Mouse (Mus musculus): ENCODE measurements around the gene Gabarap.
A peak's percentile ranks its signal among the peaks of the same experiment; 100 is the strongest.

GRCm38 (mm10) chr11:70000396-70000898, 9.5 kb downstream of the Gabarap start, which contains the start of gene Dvl2:
- TF ChIP-seq EP300 (IDR thresholded peaks at IDR 0.05; ENCODE audit: low read depth in 1 of 2, low read length in 2 of 2) (peak in 1 of 2 experiments; percentile 64; a peak in 2 of 4 replicates), ZKSCAN1 (IDR thresholded peaks at IDR 0.05; ENCODE audit: low read depth, low read length) (no peak), ETS1 (IDR thresholded peaks at IDR 0.05; ENCODE audit: low read depth, low read length) (peak; percentile 79), CTCF (IDR thresholded peaks at IDR 0.05 in 2 of 3, conservative IDR thresholded peaks at IDR 0.05 in 1 of 3; ENCODE audit: control insufficient read depth in 1 of 3, insufficient read depth in 1 of 3, low read depth in 2 of 3, low read length in 3 of 3, poor library complexity in 1 of 3, severe bottlenecking in 1 of 3) (no peak), HCFC1 (IDR thresholded peaks at IDR 0.05; ENCODE audit: low read depth, low read length) (peak; percentile 89), GATA1 (IDR thresholded peaks at IDR 0.05; ENCODE audit: low read depth, low read length) (no peak), POLR2A (IDR thresholded peaks at IDR 0.05; ENCODE audit: control insufficient read depth in 1 of 2, insufficient read depth in 1 of 2, low read depth in 1 of 2, low read length in 2 of 2, poor library complexity in 1 of 2) (peak; percentile 85 to 93), TCF12 (IDR thresholded peaks at IDR 0.05; ENCODE audit: low read depth, low read length) (peak; percentile 51)
